Mouse (Mus musculus): Measurements from ENCODE around the gene Rb1. TPM values are rescaled to one million over a fixed set of nuclear protein-coding genes. Genes with fewer than 3 reads are reported as not detected.
A peak's percentile ranks its signal among the peaks of the same experiment; 100 is the strongest.

Rb1 gene
- polyA plus RNA-seq, 1 experiment from 2014 or later = 15.1 TPM

DNA sequence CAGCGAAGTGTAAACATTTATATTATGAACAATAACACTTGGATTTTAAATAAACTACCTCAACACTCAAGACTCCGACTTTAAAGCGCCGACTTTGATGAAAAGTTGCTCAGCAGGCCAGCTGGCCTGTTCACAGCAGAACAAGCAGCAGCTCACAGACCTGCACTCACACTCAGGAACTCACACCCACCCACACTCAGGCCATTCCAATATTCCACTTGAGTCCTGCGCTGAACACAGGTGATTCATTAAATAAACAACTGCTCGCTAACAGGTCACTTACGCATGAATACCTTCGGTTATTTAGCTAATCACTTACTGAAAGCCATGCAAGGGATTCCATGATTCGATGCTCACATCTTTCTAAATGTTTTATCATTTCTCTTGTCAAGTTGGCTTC is 63.4 kb downstream of the Rb1 start:
- H3K4me1 ChIP-seq (replicated peaks; ENCODE audit: control insufficient read depth, insufficient read depth, low read length) = no peaks in the 10 kb centered on the region
- H3K27me3 ChIP-seq (replicated peaks; ENCODE audit: control insufficient read depth, insufficient read depth, low read length) = no peaks in the 10 kb centered on the region
- peaks cover 14% of the 10 kb centered on the region; the same call in 1 of the 2 replicates for H3K36me3 ChIP-seq (ENCODE audit: control insufficient read depth, insufficient read depth)
- 83% methylated on average over 9 of the region's 9 CpGs for WGBS
- ATAC-seq = no peak
- no peak overlapping the region for H3K4me3 ChIP-seq (ENCODE audit: low read depth, low read length)
- H3K27ac ChIP-seq (ENCODE audit: low read depth, low read length) = no peak overlapping the region
- no peaks in the 10 kb centered on the region for H3K9me3 ChIP-seq (ENCODE audit: control insufficient read depth)
- no peak for TF ChIP-seq CTCF (IDR thresholded peaks at IDR 0.05; ENCODE audit: low read depth)
- H3K9ac ChIP-seq (ENCODE audit: low read depth, low read length) = no peak overlapping the region
- H3K4me2 ChIP-seq (replicated peaks; ENCODE audit: low read depth) = no peak overlapping the region

DNA sequence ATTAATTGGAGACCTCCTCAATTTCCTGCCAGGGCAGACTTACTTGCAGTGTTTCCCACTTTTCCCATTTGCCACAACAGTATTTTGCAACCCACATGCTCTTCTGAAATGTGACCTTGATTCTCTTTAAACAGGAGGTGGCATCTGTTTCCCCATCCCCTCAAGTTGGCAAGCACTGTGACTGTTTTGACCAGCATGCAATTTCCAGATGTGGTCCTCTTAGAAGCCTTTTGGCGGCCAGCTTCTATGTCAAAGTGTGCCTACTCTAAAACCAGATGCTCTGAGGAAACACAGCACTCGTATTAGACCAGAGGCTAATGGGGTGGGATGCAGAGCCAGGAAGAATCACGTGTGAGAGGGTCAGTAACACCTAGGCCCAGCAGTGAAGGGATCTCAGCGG is 67.4 kb downstream of the Rb1 start:
- H3K4me2 ChIP-seq (replicated peaks; ENCODE audit: low read depth) = no peak overlapping the region
- no peak for TF ChIP-seq CTCF (IDR thresholded peaks at IDR 0.05; ENCODE audit: low read depth)
- no peak for ATAC-seq
- H3K9me3 ChIP-seq (ENCODE audit: control insufficient read depth) = no peaks in the 10 kb centered on the region
- H3K9ac ChIP-seq (ENCODE audit: low read depth, low read length) = no peak overlapping the region
- H3K27ac ChIP-seq (ENCODE audit: low read depth, low read length) = no peak overlapping the region
- H3K4me3 ChIP-seq (ENCODE audit: low read depth, low read length) = no peak overlapping the region
- 65% methylated on average over 4 of the region's 4 CpGs for WGBS
- peaks cover 3% of the 10 kb centered on the region; the same call in 1 of the 2 replicates for H3K4me1 ChIP-seq (replicated peaks; ENCODE audit: control insufficient read depth, insufficient read depth, low read length)
- 0 out of 2 replicates have a peak, but pooled peaks cover 10% of the 10 kb centered on the region for H3K36me3 ChIP-seq (ENCODE audit: control insufficient read depth, insufficient read depth)
- no peaks in the 10 kb centered on the region for H3K27me3 ChIP-seq (replicated peaks; ENCODE audit: control insufficient read depth, insufficient read depth, low read length)

DNA sequence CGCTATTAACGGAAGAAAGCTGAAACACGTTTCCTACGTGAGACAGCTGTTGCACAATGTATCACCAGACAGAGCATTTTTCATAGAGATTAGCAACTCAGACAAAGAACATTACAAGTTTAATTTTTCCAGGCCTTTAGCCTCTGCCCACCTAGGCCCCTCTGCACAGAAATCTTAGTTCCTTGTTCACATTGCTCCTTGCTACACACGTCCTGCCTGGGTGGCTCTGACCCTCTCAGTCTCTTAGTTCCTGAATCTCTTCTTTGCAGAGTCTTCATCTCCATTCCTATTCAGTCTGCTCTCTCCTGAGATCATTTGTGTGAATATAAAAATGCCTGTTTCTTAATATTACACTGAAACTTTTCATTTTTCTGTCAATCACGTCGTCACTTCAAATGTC is 68.3 kb downstream of the Rb1 start:
- H3K36me3 ChIP-seq (ENCODE audit: control insufficient read depth, insufficient read depth) = 0 out of 2 replicates have a peak, but pooled peaks cover 8% of the 10 kb centered on the region
- H3K9me3 ChIP-seq (ENCODE audit: control insufficient read depth) = no peaks in the 10 kb centered on the region
- no peak overlapping the region for H3K4me3 ChIP-seq (ENCODE audit: low read depth, low read length)
- no peak overlapping the region for H3K9ac ChIP-seq (ENCODE audit: low read depth, low read length)
- H3K27ac ChIP-seq (ENCODE audit: low read depth, low read length) = no peak overlapping the region
- peaks cover 3% of the 10 kb centered on the region; the same call in 1 of the 2 replicates for H3K4me1 ChIP-seq (replicated peaks; ENCODE audit: control insufficient read depth, insufficient read depth, low read length)
- no peak for TF ChIP-seq CTCF (IDR thresholded peaks at IDR 0.05; ENCODE audit: low read depth)
- WGBS = 50% methylated on average over 7 of the region's 7 CpGs
- no peak overlapping the region for H3K4me2 ChIP-seq (replicated peaks; ENCODE audit: low read depth)
- no peak for ATAC-seq
- no peaks in the 10 kb centered on the region for H3K27me3 ChIP-seq (replicated peaks; ENCODE audit: control insufficient read depth, insufficient read depth, low read length)

DNA sequence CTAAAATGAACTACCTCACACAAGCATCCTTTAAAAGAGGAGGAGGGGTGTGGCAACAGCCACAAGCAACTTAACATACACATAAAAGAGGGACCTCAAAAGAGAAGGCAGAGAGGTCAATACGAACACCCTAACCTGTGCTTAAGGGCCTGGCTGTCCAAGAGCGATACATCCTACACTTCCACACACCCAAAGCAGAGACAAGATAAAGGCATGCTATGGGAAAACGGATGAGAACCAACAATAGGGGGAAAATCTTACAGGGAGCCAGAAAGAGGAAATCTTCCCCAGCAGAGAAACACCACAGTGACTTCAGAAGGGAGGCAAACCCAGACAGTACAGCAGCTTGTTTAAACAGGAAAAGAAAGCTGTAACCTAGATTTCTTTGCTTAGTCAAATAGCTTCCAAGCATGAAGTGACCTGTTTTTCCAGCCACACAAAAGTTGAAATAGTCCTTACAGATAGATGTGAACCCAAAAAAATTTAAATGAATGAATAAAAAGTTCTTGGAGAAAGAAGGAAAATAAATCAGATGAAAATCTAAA is 70.1 kb downstream of the Rb1 start:
- ATAC-seq = no peak
- Histone ChIP-seq H3K27ac (ENCODE audit: low read depth, low read length) (no peak overlapping the region), H3K4me3 (ENCODE audit: low read depth, low read length) (no peak overlapping the region), H3K4me2 (replicated peaks; ENCODE audit: low read depth) (no peak overlapping the region), H3K36me3 (ENCODE audit: control insufficient read depth, insufficient read depth) (0 out of 2 replicates have a peak, but pooled peaks cover 3% of the 10 kb centered on the region), H3K4me1 (replicated peaks; ENCODE audit: control insufficient read depth, insufficient read depth, low read length) (peaks cover 3% of the 10 kb centered on the region; the same call in 1 of the 2 replicates), H3K9me3 (ENCODE audit: control insufficient read depth) (no peaks in the 10 kb centered on the region), H3K27me3 (replicated peaks; ENCODE audit: control insufficient read depth, insufficient read depth, low read length) (no peaks in the 10 kb centered on the region), H3K9ac (ENCODE audit: low read depth, low read length) (no peak overlapping the region)
- 66% methylated on average over 3 of the region's 3 CpGs for WGBS
- no peak for TF ChIP-seq CTCF (IDR thresholded peaks at IDR 0.05; ENCODE audit: low read depth)

DNA sequence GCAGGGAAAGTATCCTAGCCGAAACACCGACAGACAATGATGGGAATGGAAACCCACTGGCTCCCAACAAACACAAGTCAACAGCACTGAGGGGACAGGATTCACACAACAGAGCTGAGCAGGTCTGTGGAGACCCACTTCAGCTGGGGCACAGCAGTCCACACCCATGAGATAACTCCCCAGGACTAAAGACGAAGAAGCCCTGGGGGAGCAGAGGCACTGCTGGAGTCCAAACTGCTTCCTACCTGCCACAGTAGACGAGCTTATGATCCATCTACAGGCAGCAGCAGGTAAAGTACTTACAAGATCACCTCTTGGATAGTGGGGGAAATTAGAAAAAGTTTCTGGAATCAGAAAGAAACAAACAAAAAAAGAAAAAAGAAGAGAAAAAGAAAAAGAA is 71.2 kb downstream of the Rb1 start:
- H3K9ac ChIP-seq (ENCODE audit: low read depth, low read length) = 0 out of 2 replicates have a peak overlapping the region, but pooled peaks have one; percentile 22
- H3K36me3 ChIP-seq (ENCODE audit: control insufficient read depth, insufficient read depth) = 0 out of 2 replicates have a peak, but pooled peaks cover 3% of the 10 kb centered on the region
- H3K4me1 ChIP-seq (replicated peaks; ENCODE audit: control insufficient read depth, insufficient read depth, low read length) = peaks cover 3% of the 10 kb centered on the region; the same call in 1 of the 2 replicates
- WGBS = 53% methylated on average over 4 of the region's 4 CpGs
- ATAC-seq = no peak
- no peaks in the 10 kb centered on the region for H3K27me3 ChIP-seq (replicated peaks; ENCODE audit: control insufficient read depth, insufficient read depth, low read length)
- H3K4me2 ChIP-seq (replicated peaks; ENCODE audit: low read depth) = peak overlapping the region; percentile 37; the same call in 1 of the 2 replicates
- no peaks in the 10 kb centered on the region for H3K9me3 ChIP-seq (ENCODE audit: control insufficient read depth)
- peak; percentile 53 for TF ChIP-seq CTCF (IDR thresholded peaks at IDR 0.05; ENCODE audit: low read depth)
- H3K4me3 ChIP-seq (ENCODE audit: low read depth, low read length) = no peak overlapping the region
- H3K27ac ChIP-seq (ENCODE audit: low read depth, low read length) = peak overlapping the region; percentile 70

DNA sequence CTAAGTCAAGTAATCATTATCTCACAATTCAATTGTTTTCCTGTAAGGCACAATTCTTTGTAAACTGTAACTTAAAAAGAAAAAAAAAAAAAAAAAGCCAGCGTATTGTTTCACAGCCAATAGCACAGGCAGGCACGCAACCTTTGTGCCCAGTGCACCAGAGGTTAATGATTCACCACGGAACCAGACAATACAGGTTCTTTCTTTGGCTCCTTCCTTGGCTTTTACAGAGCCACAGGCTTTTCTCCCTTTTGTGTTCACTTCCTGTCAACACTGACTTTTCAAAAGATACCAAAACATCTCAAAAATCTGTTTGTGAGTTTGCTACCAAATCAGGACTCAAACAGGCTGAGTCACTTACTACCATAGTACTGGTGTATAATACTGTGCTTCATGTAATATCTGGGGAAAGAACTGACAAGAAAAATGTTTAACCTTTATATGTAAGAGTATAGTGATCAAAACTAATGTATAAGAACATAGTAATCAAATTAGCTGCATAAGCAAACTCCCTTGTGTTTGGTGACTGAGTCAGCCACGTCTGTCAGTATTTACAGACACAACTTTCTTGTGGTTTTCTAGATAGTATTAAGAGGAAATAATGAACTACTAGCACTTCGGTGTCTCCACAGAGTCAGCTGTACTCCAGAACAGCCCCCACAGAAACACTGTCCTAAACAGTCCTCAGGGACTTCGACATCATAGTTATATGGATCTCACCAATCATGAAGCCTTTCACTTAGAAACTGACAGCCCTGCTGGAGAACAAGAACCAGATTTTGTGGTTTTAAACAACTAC is 72.0 kb downstream of the Rb1 start:
- 26% methylated on average over 6 of the region's 6 CpGs for WGBS
- no peak overlapping the region for H3K4me3 ChIP-seq (ENCODE audit: low read depth, low read length)
- H3K27ac ChIP-seq (ENCODE audit: low read depth, low read length) = peak overlapping the region; percentile 70
- peaks cover 3% of the 10 kb centered on the region; the same call in 1 of the 2 replicates for H3K4me1 ChIP-seq (replicated peaks; ENCODE audit: control insufficient read depth, insufficient read depth, low read length)
- 0 out of 2 replicates have a peak, but pooled peaks cover 3% of the 10 kb centered on the region for H3K36me3 ChIP-seq (ENCODE audit: control insufficient read depth, insufficient read depth)
- ATAC-seq = peak; percentile 96
- TF ChIP-seq CTCF (IDR thresholded peaks at IDR 0.05; ENCODE audit: low read depth) = no peak
- peak overlapping the region; percentile 37 for H3K4me2 ChIP-seq (replicated peaks; ENCODE audit: low read depth)
- no peaks in the 10 kb centered on the region for H3K27me3 ChIP-seq (replicated peaks; ENCODE audit: control insufficient read depth, insufficient read depth, low read length)
- H3K9ac ChIP-seq (ENCODE audit: low read depth, low read length) = peak overlapping the region; percentile 23
- no peaks in the 10 kb centered on the region for H3K9me3 ChIP-seq (ENCODE audit: control insufficient read depth)
